22 mouse cellular contexts compared by ENCODE assay signal in the genomic region with DNA sequence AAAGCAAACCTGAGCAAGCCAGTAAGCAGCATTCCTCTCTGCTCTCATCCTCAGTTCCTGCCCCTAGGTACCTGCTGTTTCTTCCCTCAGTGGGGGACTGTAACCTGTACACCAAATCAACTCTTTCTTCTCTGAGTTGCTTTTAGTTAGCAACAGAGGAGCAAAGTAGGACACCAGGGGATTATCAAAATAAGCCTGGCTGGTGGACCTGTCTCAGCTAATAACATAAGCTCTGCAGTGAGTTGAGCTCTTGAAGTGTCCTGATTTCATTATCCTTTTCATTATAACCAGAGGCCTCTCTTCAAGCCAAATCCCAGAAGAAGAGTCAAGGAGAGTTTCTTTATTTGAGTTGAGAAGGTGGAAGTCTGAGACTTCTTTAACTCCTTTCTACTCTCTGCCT.
DNase-seq lines count a peak whose midpoint lies in the region; ATAC-seq and TF ChIP-seq lines count a peak whose summit lies in the region.
"Had no signal": no experiment of that assay in that cellular context is flagged by ENCODE, and none has a peak within 500 bp of the region (broad histone marks: within the 10 kb centered on the region; RNA-seq: fewer than 3 reads in every experiment).

No protein-coding gene starts in this region.

- TF ChIP-seq CTCF in testis, adult 2 months (IDR thresholded peaks at IDR 0.05; ENCODE audit: control insufficient read depth, insufficient read depth, insufficient replicate concordance, low read depth, low read length): no peak

- ATAC-seq in megakaryocyte, adult 5-6 weeks (ENCODE audit: poor library complexity, severe bottlenecking): no peak
- ATAC-seq: activated CD4-positive, CD25-positive, alpha-beta regulatory T cell, adult 4 months; CD4-positive, CD25-positive, alpha-beta regulatory T cell, adult 4 months; Patski had no signal

- no peak for TF ChIP-seq POLR2A in testis, adult 2 months (IDR thresholded peaks at IDR 0.05; ENCODE audit: control insufficient read depth, low read depth, low read length)

- H3K27me3 ChIP-seq in testis, adult 2 months (ENCODE audit: control insufficient read depth, insufficient read depth, low read length): no peaks in the 10 kb centered on the region
- H3K27me3 ChIP-seq: CH12.LX, Patski had no signal

- H3K4me1 ChIP-seq in testis, adult 2 months (ENCODE audit: control insufficient read depth, insufficient read depth, low read length): no peaks in the 10 kb centered on the region

- no peak overlapping the region for H3K27ac ChIP-seq in testis, adult 2 months (ENCODE audit: control insufficient read depth, insufficient read depth, low read depth, low read length)

- peak overlapping the region; percentile 32; the same call in 1 of the 2 replicates for H3K4me3 ChIP-seq in testis, adult 2 months (ENCODE audit: control insufficient read depth, low read depth, low read length)

- peak; percentile 70 for DNase-seq in retina, adult 2 months (ENCODE audit: low read depth, low spot score)
- DNase-seq in retina, embryonic 14.5 days (ENCODE audit: low spot score): no peak
- no peak for DNase-seq in testis, postnatal 10 days (ENCODE audit: low spot score)
- peak; percentile 75 for DNase-seq in retina, postnatal 1 day
- peak; percentile 34 for DNase-seq in retina, postnatal 7 days (ENCODE audit: low read depth, low spot score)
- DNase-seq in thymus, postnatal 10 days (ENCODE audit: low spot score in 2 of 2): no peak
- DNase-seq: adrenal gland, adult 2 months; adrenal gland, adult 8-10 months; adrenal gland, postnatal 10 days; adrenal gland, postnatal 14 days; adrenal gland, postnatal 25 days; adrenal gland, postnatal 36 days; B cell, adult 2 months; cerebellum, adult 11 months; cerebellum, adult 11-12 months had no signal

- H3K36me3 ChIP-seq in testis, adult 2 months (ENCODE audit: control insufficient read depth, insufficient read depth, low read length): no peaks in the 10 kb centered on the region
- H3K36me3 ChIP-seq: G1E had no signal

Comparison
In these comparisons a context has a peak if more than half of its experiments do, and no peak if none do; other contexts are left out.
1. DNase-seq: peak in retina, adult 2 months (single experiment), retina, postnatal 1 day (single experiment) and retina, postnatal 7 days (single experiment); none in retina, embryonic 14.5 days (single experiment), testis, postnatal 10 days (single experiment) and thymus, postnatal 10 days (0 of 2).